Mouse (Mus musculus) bone marrow, adult 2 months (tissue): ENCODE measurements around the gene Fndc3b.

Experiments
- CTCF ChIP-seq: fragments of 200-500 bp; IDR thresholded peaks from 2 replicates; pipeline ENCODE4 v1.5.1; 2011; ENCODE audit warnings: low read length, control low read depth; ENCODE audit not compliant: control insufficient read depth, insufficient read depth
- POLR2A ChIP-seq: fragments of 200-500 bp; IDR thresholded peaks from 2 replicates; pipeline ENCODE4 v1.6.1; 2011; ENCODE audit warnings: low read depth, mild to moderate bottlenecking, control low read depth, low read length, borderline replicate concordance; ENCODE audit not compliant: control insufficient read depth

GRCm38 (mm10) chr3:27607081-27607795 is 103.9 kb downstream of the Fndc3b start:
- no peak for TF ChIP-seq CTCF
- TF ChIP-seq POLR2A = no peak
